Mouse (Mus musculus) cortical plate, adult 2 months (tissue): ENCODE data around the gene Adam19.

ENCODE experiments used
- CTCF ChIP-seq: fragments of 200-500 bp; IDR thresholded peaks from 2 replicates; pipeline ENCODE4 v1.5.1; 2011; ENCODE audit warnings: mild to moderate bottlenecking, control low read depth, low read length; ENCODE audit not compliant: insufficient read depth; ENCODE audit errors: extremely low read depth
- POLR2A ChIP-seq: fragments of 200-500 bp; IDR thresholded peaks from 2 replicates; pipeline ENCODE4 v1.6.1; 2011; ENCODE audit warnings: mild to moderate bottlenecking, low read length, control low read depth; ENCODE audit not compliant: insufficient read depth; ENCODE audit errors: extremely low read depth

GRCm38 (mm10) chr11:46165866-46166585, 110.2 kb downstream of the Adam19 start, which contains the start of gene Nipal4:
- no peak for TF ChIP-seq POLR2A
- no peak for TF ChIP-seq CTCF
